Mouse (Mus musculus): ENCODE results near the gene Prkcd. TPM values are rescaled to one million over a fixed set of nuclear protein-coding genes. Genes with fewer than 3 reads are reported as not detected.

Gene Prkcd
- total RNA-seq, 2 experiments from 2014 or later, result 33.3 to 47.5 TPM

DNA sequence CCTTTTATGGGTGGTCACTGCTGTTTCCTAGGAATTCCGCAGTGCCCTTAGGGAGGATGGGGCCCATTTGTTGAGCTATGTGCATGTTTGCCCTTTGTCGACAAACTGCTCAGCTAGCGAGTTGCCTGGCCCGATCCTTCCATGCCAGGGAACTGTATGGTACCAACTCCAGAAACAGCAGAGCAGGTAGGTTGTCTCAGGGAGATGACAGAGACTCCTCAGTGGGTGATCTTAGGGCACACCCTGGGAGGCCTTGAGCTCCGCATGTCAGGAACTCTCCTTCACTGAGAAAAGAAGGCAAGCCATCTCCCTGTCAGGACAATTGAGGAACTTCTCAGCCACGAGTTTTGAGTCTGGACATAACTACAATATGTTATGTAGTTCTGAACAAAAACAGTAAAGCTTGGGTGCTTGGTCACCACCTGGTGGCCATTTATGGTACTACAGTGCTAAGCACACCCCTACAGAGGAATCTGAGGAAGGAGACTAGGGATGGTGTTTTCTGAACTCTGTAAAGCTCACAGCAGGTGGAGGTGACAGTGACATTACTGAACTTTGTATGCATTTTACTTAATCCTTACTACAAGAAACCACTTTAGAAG lies 51.9 kb downstream of the Prkcd start:
- Histone ChIP-seq H3K4me3 (no peak overlapping the region), H3K27ac (no peak overlapping the region)
- DNase-seq (ENCODE audit: low spot score in 2 of 2), result peak; percentile 69 to 83
- TF ChIP-seq CTCF (conservative IDR thresholded peaks at IDR 0.05), result peak; percentile 100

DNA sequence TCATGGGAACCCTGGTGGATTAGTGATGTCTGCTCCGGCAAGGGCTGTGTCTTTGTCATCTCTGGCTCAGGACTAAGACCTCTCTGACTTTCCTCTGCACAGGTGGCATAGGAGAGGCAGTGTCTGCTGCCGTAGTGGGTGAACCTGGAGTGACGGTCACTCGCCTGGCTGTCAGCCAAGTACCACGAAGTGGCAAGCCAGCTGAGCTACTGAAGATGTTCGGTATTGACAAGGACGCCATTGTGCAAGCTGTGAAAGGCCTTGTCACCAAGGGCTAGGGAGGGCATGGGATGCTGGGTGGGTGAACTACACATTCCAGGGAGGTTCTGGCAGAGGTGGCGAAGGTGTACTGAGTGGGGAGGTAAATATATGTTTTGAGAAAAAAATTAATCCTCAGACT lies 52.8 kb downstream of the Prkcd start:
- no peak for DNase-seq (ENCODE audit: low spot score in 2 of 2)
- no peak overlapping the region for H3K27ac ChIP-seq
- no peak overlapping the region for H3K4me3 ChIP-seq
- TF ChIP-seq CTCF (conservative IDR thresholded peaks at IDR 0.05), result no peak

DNA sequence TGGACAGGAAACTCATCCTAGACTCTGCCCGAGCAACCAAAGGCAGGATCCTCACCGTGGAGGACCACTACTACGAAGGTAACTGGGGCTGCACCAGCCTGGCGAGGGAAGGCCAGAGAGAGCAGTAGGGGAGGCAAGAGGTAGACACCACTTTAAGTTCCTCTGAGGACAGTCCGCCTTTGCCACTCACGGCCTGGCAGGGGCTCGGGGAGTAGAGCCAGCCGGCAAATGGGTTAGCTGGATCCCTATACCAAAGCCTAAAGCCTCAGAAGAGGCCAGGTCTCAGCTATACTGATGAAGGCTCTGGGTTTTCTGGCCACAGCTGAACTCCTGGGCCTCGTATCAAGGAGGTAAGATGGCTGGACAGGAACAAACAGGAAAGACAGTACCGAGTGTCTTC lies 53.8 kb downstream of the Prkcd start:
- no peak for TF ChIP-seq CTCF (conservative IDR thresholded peaks at IDR 0.05)
- DNase-seq (ENCODE audit: low spot score in 2 of 2), result no peak
- H3K27ac ChIP-seq, result no peak overlapping the region
- H3K4me3 ChIP-seq, result no peak overlapping the region

DNA sequence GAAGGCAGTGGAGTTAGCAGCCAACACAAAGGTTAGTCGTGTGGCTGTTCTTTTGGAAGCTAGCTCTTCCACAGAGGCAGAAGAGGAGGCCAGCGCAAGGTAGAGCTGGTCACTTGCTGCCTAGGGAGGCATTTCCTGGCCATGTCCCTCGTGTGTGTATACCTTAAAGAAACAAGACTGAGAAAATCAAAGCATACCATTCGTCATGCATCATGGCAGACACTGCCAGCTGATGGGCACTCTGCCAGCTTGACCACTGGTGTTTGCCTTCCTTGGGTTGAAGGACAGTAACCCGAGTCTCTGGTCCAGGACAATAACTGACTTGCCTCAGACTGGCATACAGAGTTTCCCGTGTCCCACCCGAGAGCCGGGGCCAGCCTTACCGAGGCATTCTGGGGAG lies 55.7 kb downstream of the Prkcd start:
- no peak for TF ChIP-seq CTCF (conservative IDR thresholded peaks at IDR 0.05)
- DNase-seq (ENCODE audit: low spot score in 2 of 2), result no peak
- H3K4me3 ChIP-seq, result no peak overlapping the region
- no peak overlapping the region for H3K27ac ChIP-seq

DNA sequence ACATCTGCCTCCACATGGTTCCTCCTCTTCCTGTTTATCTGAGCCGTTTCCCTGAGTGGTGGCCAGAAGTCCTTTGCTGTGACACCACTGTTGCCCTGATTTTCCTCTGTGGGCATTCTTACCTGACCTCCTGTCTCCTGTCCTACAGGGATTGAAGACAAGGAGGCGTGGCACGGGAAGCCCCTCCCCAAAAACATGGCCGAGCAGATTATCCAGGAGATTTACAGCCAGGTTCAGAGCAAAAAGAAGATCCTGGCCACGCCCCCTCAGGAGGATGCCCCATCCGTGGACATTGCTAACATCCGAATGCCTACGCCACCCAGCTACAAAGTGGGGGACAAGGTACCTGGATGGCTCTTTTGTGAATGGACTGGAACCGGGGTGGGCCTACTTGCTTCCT lies 58.0 kb downstream of the Prkcd start:
- DNase-seq (ENCODE audit: low spot score in 2 of 2), result no peak
- Histone ChIP-seq H3K4me3 (no peak overlapping the region), H3K27ac (no peak overlapping the region)
- TF ChIP-seq CTCF (conservative IDR thresholded peaks at IDR 0.05), result no peak

DNA sequence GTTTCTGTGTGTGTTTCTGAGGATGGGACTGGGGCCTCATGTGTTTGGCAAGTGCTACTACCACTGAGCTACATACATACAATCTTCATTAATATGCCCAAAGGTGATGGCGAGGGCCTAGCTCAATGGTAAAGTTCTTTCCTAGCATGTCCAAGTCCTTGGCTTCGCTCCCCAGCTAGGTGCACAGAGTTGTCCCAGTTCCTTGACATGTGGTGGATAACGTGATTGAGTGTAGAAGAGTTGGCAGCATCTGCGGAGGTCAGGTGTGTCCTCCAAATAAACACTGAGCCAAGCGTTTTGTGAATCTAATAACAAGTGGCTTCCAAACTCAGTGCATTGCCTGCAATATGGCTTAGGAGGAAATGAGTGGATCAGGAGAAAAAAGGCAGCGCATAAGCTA lies 59.7 kb downstream of the Prkcd start:
- DNase-seq (ENCODE audit: low spot score in 2 of 2), result no peak
- H3K4me3 ChIP-seq, result no peak overlapping the region
- no peak for TF ChIP-seq CTCF (conservative IDR thresholded peaks at IDR 0.05)
- H3K27ac ChIP-seq, result no peak overlapping the region

DNA sequence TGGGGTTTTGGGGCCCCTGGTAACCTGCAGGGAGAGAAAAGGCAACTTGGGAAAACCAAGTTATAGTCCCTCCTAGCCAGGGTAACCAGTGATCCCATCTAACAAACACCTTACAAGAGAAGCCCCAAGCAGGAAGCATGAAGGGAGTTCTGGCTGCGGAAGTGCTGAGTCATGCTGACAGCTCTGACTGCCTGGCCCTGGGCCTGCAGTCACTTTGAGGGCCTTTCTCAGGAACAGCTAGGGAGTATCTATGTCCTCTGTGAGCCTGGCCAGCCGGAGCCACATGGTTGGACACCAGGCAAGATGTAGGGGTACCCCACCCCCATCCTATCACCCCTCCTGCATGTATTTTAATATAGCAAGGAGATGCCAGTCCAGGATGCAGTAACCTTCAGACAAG lies 61.6 kb downstream of the Prkcd start:
- no peak overlapping the region for H3K4me3 ChIP-seq
- H3K27ac ChIP-seq, result peak overlapping the region; percentile 23; the same call in 1 of the 2 replicates
- no peak for DNase-seq (ENCODE audit: low spot score in 2 of 2)
- no peak for TF ChIP-seq CTCF (conservative IDR thresholded peaks at IDR 0.05)

DNA sequence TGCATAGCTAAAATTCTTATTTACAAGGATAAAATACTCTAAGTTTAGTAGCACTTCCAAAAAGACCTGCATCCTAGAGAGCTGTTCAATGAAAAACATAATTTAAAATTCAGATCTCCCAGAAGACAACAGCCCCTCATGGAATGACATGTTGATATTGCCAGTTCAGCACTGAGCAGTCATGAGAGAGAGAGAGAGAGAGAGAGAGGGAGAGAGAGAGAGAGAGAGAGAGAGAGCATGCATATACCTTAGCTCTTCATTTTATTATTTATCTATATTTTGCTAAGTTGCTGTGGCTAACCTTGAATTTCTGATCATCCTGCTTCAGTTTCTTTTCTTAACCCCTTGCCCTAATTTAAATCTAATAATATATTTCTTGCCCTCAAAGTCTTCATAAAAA lies 63.7 kb downstream of the Prkcd start:
- Histone ChIP-seq H3K27ac (no peak overlapping the region), H3K4me3 (no peak overlapping the region)
- TF ChIP-seq CTCF (conservative IDR thresholded peaks at IDR 0.05), result no peak
- no peak for DNase-seq (ENCODE audit: low spot score in 2 of 2)

DNA sequence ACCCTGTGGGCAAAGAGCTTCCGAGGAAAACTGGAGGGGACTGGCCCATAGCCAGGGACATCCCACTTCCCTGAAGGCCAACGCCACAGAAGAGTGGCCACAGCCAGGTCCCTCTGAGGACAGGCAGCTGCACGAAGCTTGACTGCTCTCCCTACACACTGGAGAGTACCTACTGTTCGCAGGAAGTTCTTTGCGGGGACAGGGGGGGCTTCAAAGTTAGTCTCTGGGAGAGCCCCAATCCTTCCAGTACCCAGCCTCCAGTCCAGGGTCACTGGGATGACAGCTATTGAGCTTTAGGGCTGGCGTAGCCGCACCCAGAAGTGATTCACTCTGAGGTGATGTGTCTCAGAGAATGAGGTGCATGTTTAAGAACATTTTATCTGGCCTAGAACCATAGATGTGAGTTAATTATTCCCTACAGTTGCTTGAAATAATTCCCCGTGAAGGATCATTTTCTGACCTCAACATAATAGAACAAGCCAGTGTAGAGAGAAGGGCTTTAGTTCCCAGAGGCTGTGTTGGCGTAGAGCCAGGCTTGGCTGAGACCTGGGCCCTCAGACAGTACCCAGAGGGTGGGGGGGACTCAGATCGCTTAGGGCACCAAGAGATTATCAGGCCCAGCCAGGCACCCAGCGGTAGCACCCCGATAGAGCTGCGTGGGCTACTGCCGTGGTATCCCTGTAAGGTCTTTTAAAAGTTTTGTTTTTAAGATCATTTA lies 64.4 kb downstream of the Prkcd start:
- no peak for DNase-seq (ENCODE audit: low spot score in 2 of 2)
- TF ChIP-seq CTCF (conservative IDR thresholded peaks at IDR 0.05), result no peak
- Histone ChIP-seq H3K27ac (peak overlapping the region; percentile 20; the same call in 1 of the 2 replicates), H3K4me3 (no peak overlapping the region)

DNA sequence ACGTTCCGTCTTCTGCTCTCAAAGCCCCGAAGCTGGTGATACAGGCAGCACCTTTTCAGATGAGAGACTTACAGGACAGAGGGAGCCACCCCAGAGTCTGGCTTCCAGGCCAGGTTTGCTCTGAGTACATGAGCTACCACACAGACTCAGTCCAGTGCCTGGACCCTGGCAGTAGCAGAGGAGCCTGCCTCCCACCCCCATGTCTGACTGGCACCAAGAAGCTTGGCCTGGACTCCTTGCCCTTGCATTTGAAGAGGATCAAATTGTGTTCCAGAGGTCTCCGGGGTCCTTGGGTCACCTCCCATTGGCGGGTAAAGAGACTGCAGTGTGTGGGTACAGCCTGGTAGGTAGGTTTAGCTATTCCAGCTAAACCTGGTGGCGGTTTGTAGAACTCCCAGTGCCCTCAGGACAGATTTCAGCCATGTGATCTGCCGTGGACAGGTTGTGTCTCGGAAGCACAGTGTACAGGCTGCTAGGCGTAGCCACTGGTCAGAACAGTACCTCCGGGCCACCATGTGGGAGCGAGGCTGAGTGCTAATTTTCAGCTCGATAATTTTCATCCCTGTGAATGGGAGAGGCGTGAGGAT lies 65.1 kb downstream of the Prkcd start:
- Histone ChIP-seq H3K4me3 (no peak overlapping the region), H3K27ac (no peak overlapping the region)
- DNase-seq (ENCODE audit: low spot score in 2 of 2), result no peak
- peak; percentile 17; the same call in 1 of the 2 replicates for TF ChIP-seq CTCF (conservative IDR thresholded peaks at IDR 0.05)

DNA sequence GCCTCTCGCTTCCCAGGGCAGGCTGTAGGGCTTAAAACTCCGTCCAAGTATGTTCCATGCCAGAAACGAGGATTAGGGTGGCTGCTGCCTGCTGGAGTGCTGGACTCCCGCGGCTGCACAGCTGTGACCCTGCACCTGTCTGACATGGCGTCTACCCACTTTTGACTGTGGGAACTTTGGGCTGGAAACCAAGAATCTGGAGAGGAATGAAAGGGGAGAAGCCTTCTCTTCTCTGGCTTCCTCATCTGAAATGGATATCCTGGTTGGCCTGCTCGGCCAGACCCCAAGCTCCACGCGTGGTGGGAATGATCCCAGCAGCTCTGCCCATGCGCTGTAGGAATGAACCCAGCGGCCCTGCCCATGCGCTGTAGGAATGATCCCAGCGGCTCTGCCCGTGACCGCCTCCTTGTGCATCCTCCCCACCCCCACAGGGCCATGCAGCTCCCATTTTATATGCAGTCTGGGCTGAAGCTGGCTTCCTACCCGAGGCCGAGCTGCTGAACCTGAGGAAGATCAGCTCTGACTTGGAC lies 66.6 kb downstream of the Prkcd start:
- TF ChIP-seq CTCF (conservative IDR thresholded peaks at IDR 0.05), result no peak
- H3K4me3 ChIP-seq, result no peak overlapping the region
- no peak for DNase-seq (ENCODE audit: low spot score in 2 of 2)
- H3K27ac ChIP-seq, result no peak overlapping the region

DNA sequence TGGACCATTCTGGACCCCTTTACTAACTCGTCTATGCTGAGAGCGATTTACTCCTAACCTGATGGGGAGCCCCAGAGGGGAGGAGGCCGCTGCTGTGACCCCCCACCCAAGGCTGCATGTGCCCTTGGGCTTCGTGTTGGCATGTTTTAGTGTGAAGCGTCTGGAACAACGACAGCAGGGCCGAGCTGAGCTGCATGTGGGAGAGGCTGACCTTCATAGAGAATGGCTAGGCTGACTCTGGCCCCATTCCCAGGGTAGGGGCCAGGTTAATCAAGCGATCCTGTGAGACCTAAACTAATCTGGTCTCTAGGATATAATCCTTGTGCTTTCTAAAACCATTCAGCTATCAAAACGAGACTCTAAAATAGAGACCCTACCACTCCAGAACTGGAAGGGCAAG lies 68.3 kb downstream of the Prkcd start:
- H3K27ac ChIP-seq, result no peak overlapping the region
- DNase-seq (ENCODE audit: low spot score in 2 of 2), result no peak
- TF ChIP-seq CTCF (conservative IDR thresholded peaks at IDR 0.05), result no peak
- H3K4me3 ChIP-seq, result no peak overlapping the region

DNA sequence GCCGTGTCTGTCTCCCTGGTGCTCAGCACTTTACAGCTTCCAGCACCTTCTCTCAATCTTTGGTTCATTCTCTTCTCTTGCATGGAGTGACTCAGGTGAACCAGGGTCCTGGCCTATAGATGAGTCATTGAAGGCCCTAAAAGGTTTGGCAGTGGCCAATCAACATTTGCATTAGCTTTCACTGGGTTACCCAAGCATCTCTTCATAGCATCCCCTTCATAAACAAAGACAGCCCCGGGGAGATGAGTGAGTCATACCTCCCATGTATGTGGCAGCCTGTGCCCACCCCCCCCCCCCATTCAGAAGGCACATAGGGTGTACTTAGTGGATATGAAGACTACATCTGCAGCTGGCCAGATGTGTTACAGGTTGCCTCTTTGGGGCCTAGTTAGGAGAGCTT lies 69.4 kb downstream of the Prkcd start:
- Histone ChIP-seq H3K27ac (no peak overlapping the region), H3K4me3 (no peak overlapping the region)
- DNase-seq (ENCODE audit: low spot score in 2 of 2), result no peak
- TF ChIP-seq CTCF (conservative IDR thresholded peaks at IDR 0.05), result no peak

DNA sequence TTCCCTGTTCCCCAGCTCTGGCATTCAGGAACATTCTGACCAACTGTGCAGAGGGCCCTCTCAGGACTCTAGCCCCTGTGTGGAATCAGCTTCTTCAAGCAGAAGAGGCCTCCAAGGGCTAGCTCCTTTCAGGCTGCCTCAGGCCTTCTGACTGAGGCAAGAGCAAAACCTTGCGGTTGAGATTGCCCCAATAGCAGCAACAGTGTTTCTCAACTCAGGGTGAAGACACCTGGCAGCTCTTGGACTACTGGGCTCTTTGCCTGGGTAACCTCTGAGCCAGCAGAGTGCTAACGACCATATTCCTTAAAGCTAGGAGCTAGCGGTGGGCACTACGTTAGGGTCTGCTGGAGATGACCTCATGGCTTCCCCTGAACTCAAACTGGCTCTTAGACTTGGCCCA lies 72.8 kb downstream of the Prkcd start:
- no peak overlapping the region for H3K4me3 ChIP-seq
- no peak for TF ChIP-seq CTCF (conservative IDR thresholded peaks at IDR 0.05)
- DNase-seq (ENCODE audit: low spot score in 2 of 2), result no peak
- no peak overlapping the region for H3K27ac ChIP-seq
